Mouse (Mus musculus): Measurements from ENCODE around the gene Nfe2l3. TPM values are rescaled to one million over a fixed set of nuclear protein-coding genes. Genes with fewer than 3 reads are reported as not detected.
A peak's percentile ranks its signal among the peaks of the same experiment; 100 is the strongest.

Gene Nfe2l3
- polyA plus RNA-seq, 1 experiment, result 6.5 TPM

GRCm38 (mm10) chr6:51456198-51456597 lies 23.7 kb downstream of the Nfe2l3 start:
- no peak for TF ChIP-seq POLR2A (IDR thresholded peaks at IDR 0.05; ENCODE audit: borderline replicate concordance, extremely low read depth, insufficient read depth, insufficient read length, poor library complexity, severe bottlenecking)
- no peak for TF ChIP-seq CTCF (IDR thresholded peaks at IDR 0.05; ENCODE audit: borderline replicate concordance, extremely low read depth, insufficient read depth, insufficient read length)
- no peak for DNase-seq (ENCODE audit: low read depth)

DNA sequence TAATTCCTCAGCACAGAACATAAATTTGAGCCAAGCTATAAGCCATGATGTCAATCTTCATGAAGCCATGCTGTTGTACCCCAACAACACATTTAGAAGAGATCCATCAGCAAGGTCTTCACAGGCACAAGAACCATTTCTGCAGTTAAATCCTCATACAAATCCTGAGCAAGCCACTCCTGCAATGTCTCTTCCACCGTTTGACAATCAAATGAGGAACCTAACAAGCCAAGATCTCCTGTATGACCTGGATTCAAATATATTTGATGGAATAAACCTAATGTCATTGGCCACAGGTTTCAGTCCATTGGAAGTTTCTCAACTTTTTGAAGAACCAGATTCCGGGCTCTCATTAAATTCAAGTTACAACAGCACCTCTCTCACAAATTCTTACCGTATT lies 24.8 kb downstream of the Nfe2l3 start:
- TF ChIP-seq CTCF (IDR thresholded peaks at IDR 0.05; ENCODE audit: borderline replicate concordance, extremely low read depth, insufficient read depth, insufficient read length), result no peak
- no peak for TF ChIP-seq POLR2A (IDR thresholded peaks at IDR 0.05; ENCODE audit: borderline replicate concordance, extremely low read depth, insufficient read depth, insufficient read length, poor library complexity, severe bottlenecking)
- DNase-seq (ENCODE audit: low read depth), result no peak

- TF ChIP-seq POLR2A (IDR thresholded peaks at IDR 0.05; ENCODE audit: borderline replicate concordance, extremely low read depth, insufficient read depth, insufficient read length, poor library complexity, severe bottlenecking) (no peak), CTCF (IDR thresholded peaks at IDR 0.05; ENCODE audit: borderline replicate concordance, extremely low read depth, insufficient read depth, insufficient read length) (no peak)
- DNase-seq (ENCODE audit: low read depth), result no peak
These were observed 25.4 kb downstream of the Nfe2l3 start for GRCm38 (mm10) chr6:51457770-51458387.

DNA sequence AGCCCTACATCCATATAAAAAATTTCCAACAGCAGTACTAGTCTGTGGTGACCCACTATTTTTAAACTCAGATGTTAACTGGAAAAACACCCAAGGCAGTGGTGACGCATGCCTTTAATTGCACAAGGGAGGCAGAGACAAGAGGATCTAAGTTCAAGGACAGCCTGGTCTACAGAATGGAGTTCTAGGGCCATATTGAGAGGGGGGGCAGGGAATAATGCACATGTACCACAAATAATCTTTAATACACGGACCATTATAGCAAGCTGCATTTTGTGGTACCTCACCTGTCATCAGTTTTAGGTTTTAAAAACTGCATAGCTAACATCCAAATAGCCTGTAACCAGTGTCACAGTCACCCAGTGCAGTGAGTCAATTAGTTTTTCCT lies 26.4 kb downstream of the Nfe2l3 start:
- TF ChIP-seq POLR2A (IDR thresholded peaks at IDR 0.05; ENCODE audit: borderline replicate concordance, extremely low read depth, insufficient read depth, insufficient read length, poor library complexity, severe bottlenecking), result no peak
- TF ChIP-seq CTCF (IDR thresholded peaks at IDR 0.05; ENCODE audit: borderline replicate concordance, extremely low read depth, insufficient read depth, insufficient read length), result no peak
- DNase-seq (ENCODE audit: low read depth), result no peak

GRCm38 (mm10) chr6:51459313-51460020 lies 27.0 kb downstream of the Nfe2l3 start:
- no peak for DNase-seq (ENCODE audit: low read depth)
- TF ChIP-seq POLR2A (IDR thresholded peaks at IDR 0.05; ENCODE audit: borderline replicate concordance, extremely low read depth, insufficient read depth, insufficient read length, poor library complexity, severe bottlenecking), result no peak
- TF ChIP-seq CTCF (IDR thresholded peaks at IDR 0.05; ENCODE audit: borderline replicate concordance, extremely low read depth, insufficient read depth, insufficient read length), result no peak

GRCm38 (mm10) chr6:51460021-51460360 lies 27.5 kb downstream of the Nfe2l3 start:
- no peak for TF ChIP-seq CTCF (IDR thresholded peaks at IDR 0.05; ENCODE audit: borderline replicate concordance, extremely low read depth, insufficient read depth, insufficient read length)
- no peak for TF ChIP-seq POLR2A (IDR thresholded peaks at IDR 0.05; ENCODE audit: borderline replicate concordance, extremely low read depth, insufficient read depth, insufficient read length, poor library complexity, severe bottlenecking)
- DNase-seq (ENCODE audit: low read depth), result no peak

GRCm38 (mm10) chr6:51460363-51460762 lies 27.9 kb downstream of the Nfe2l3 start:
- no peak for DNase-seq (ENCODE audit: low read depth)
- TF ChIP-seq POLR2A (IDR thresholded peaks at IDR 0.05; ENCODE audit: borderline replicate concordance, extremely low read depth, insufficient read depth, insufficient read length, poor library complexity, severe bottlenecking) (no peak), CTCF (IDR thresholded peaks at IDR 0.05; ENCODE audit: borderline replicate concordance, extremely low read depth, insufficient read depth, insufficient read length) (no peak)

GRCm38 (mm10) chr6:51467649-51468048 lies 35.2 kb downstream of the Nfe2l3 start:
- peak; percentile 67 for DNase-seq (ENCODE audit: low read depth)
- TF ChIP-seq POLR2A (IDR thresholded peaks at IDR 0.05; ENCODE audit: borderline replicate concordance, extremely low read depth, insufficient read depth, insufficient read length, poor library complexity, severe bottlenecking), result no peak
- no peak for TF ChIP-seq CTCF (IDR thresholded peaks at IDR 0.05; ENCODE audit: borderline replicate concordance, extremely low read depth, insufficient read depth, insufficient read length)

DNA sequence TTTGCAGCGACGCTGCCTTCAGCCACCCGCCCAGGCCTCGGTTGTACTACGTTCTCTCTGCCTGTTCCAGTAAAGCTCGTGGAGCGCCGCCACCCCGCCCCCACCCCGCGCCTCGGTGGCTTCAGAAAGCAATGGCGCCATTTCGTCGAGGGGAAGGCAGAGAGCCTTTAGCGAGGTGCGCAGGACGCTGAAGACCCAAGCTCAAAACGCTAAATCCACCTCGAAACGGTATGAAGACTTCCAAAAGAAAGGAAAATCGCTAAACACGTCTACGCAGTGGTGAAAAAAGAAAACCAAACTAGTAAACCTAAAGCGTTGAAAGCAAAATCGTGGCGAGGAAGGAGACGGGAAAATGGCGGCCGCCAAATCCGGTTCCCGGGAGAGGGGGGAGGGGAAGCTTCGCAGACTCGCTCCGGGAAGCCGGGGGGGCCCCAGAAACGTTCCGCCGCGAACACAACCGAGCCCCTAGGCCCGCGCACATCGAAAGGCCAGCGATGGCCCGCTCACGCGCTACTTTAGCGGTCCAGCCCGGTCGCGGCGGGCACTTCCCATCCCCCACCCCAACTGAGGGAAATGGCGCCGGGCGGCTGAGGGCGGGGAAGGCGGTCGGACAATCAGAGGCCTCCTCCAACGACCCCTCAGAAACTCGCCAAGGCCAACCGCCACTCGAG lies 36.6 kb downstream of the Nfe2l3 start:
- TF ChIP-seq CTCF (IDR thresholded peaks at IDR 0.05; ENCODE audit: borderline replicate concordance, extremely low read depth, insufficient read depth, insufficient read length) (no peak), POLR2A (IDR thresholded peaks at IDR 0.05; ENCODE audit: borderline replicate concordance, extremely low read depth, insufficient read depth, insufficient read length, poor library complexity, severe bottlenecking) (peak; percentile 6; the same call in 1 of the 2 replicates)
- peak; percentile 91 for DNase-seq (ENCODE audit: low read depth)

DNA sequence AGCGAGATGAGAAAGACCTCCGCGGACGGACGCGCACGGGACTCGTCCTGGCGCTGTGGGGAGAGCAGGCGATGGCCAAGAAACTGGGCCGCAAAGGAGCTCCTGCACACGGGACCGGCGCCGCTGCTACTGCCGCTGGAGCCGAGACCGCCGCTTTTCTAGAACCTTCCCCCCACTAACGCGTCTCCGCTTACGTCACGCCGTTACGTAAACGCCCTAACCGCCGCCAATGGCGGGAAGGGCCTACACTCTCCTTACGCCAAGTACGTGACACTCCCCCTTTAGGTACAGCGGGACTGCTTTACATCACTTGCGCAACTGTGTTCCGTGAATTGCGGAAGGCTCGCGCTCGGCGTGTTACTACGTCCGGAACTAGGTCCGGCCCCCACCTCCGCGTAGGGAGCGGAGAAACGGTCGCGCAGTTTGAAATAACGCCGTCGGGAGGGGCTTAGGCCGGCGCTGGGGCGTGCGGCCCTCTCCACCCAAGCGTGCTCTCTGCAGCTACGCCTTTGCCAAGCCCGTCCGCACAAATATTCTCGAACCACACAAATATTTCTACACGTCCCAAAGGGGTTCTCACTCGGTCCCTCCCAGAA lies 37.3 kb downstream of the Nfe2l3 start, which contains the start of gene Hnrnpa2b1:
Hnrnpa2b1 (minus strand) TSS at position 180 of the 596 bp plus-strand sequence.
- TF ChIP-seq CTCF (IDR thresholded peaks at IDR 0.05; ENCODE audit: borderline replicate concordance, extremely low read depth, insufficient read depth, insufficient read length) (no peak), POLR2A (IDR thresholded peaks at IDR 0.05; ENCODE audit: borderline replicate concordance, extremely low read depth, insufficient read depth, insufficient read length, poor library complexity, severe bottlenecking) (peak; percentile 96; the same call in 1 of the 2 replicates)
- peak; percentile 100 for DNase-seq (ENCODE audit: low read depth)

Measured in brain, embryonic 14.5 days (tissue).